Mouse (Mus musculus) embryonic facial prominence, embryonic 11.5 days (tissue): ENCODE results near the gene Ak6. TPM values are rescaled to one million over a fixed set of nuclear protein-coding genes. Genes with fewer than 3 reads are reported as not detected.

Source experiments
- ATAC-seq: fragments of 200-750 bp; cut with Nextera tagmentation; replicated peaks from 2 replicates; pipeline ENCODE4 v1.8.0; 2017; ENCODE audit warnings: low read depth; ENCODE audit not compliant: insufficient number of reproducible peaks, low FRiP score, low TSS enrichment
- DNase-seq: peaks from one replicate; pipeline ENCODE4 v3.0.0-alpha.2; 2015; ENCODE audit warnings: low spot score
- H3K27ac ChIP-seq: fragments of 300-500 bp; sonication (generic); replicated peaks from 2 replicates; pipeline ENCODE4 v1.5.1; 2014; ENCODE audit warnings: mild to moderate bottlenecking, low read depth, low read length, control low read depth
- H3K27me3 ChIP-seq: fragments of 300-500 bp; sonication (generic); 2 replicates; pipeline ENCODE4 v1.6.1; 2014; ENCODE audit warnings: mild to moderate bottlenecking, low read length, moderate library complexity, mixed read lengths; ENCODE audit not compliant: control insufficient read depth, insufficient read depth
- H3K36me3 ChIP-seq: fragments of 300-500 bp; sonication (generic); replicated peaks from 2 replicates; pipeline ENCODE4 v1.6.1; 2014; ENCODE audit warnings: low read depth, mild to moderate bottlenecking, low read length, moderate library complexity, mixed read lengths; ENCODE audit not compliant: control insufficient read depth, insufficient read depth
- H3K4me1 ChIP-seq: fragments of 300-500 bp; sonication (generic); 2 replicates; pipeline ENCODE4 v1.6.1; 2014; ENCODE audit warnings: low read length, mixed read lengths; ENCODE audit not compliant: control insufficient read depth, insufficient read depth
- H3K4me2 ChIP-seq: fragments of 300-500 bp; sonication (generic); 2 replicates; pipeline ENCODE4 v1.6.1; 2014; ENCODE audit warnings: low read depth, mild to moderate bottlenecking, control low read depth, low read length, moderate library complexity
- H3K4me3 ChIP-seq: fragments of 300-500 bp; sonication (generic); 2 replicates; pipeline ENCODE4 v1.5.1; 2014; ENCODE audit warnings: low read depth, low read length, control low read depth
- H3K9ac ChIP-seq: fragments of 300-500 bp; sonication (generic); replicated peaks from 2 replicates; pipeline ENCODE4 v1.6.1; 2014; ENCODE audit warnings: mild to moderate bottlenecking, control low read depth, low read length
- H3K9me3 ChIP-seq: fragments of 300-500 bp; sonication (generic); replicated peaks from 2 replicates; pipeline ENCODE4 v1.6.1; 2016; ENCODE audit warnings: mild to moderate bottlenecking, low read length, inconsistent platforms, mixed read lengths; ENCODE audit not compliant: control insufficient read depth
- WGBS: fragments of 180-500 bp; shearing (Covaris S2); extraction: QIAGEN DNeasy Blood & Tissue Kit; methylation state at CpG from one replicate; pipeline ENCODE4 v1.1.7; 2014; 5-methylcytosine and 5-hydroxymethylcytosine counted together
- polyA plus RNA-seq: library from polyadenylated mRNA; unstranded; fragments of >200 nt; fragmentation: Nextera tagmentation; extraction: Ambion mirVana; gene quantifications from 2 replicates; pipeline ENCODE4 v1.2.1, GENCODE M21; 2014

The Ak6 gene
- polyA plus RNA-seq: 357 and 362 TPM in 2 replicates

- under 1% methylated on average over 55 of the region's 73 CpGs for WGBS
- peaks cover 2% of the 10 kb centered on the region; the same call in 1 of the 2 replicates for H3K4me1 ChIP-seq
- ATAC-seq: peak; percentile 97
Observed at GRCm38 (mm10) chr13:100650550-100651438, at the start of gene Ak6, which contains the start of gene Rad17. Gene Ak6, plus strand, starts transcription at chr13:100650979. Gene Rad17, minus strand, starts transcription at chr13:100651051.

GRCm38 (mm10) chr13:100601034-100601433 lies 49.7 kb upstream of the Ak6 start:
- Histone ChIP-seq H3K4me2 (no peak overlapping the region), H3K27ac (no peak overlapping the region), H3K9ac (no peak overlapping the region), H3K4me3 (no peak overlapping the region), H3K36me3 (no peaks in the 10 kb centered on the region), H3K9me3 (no peaks in the 10 kb centered on the region), H3K27me3 (no peaks in the 10 kb centered on the region), H3K4me1 (no peaks in the 10 kb centered on the region)
- DNase-seq (no peak), ATAC-seq (no peak)
- 59% methylated on average over 8 of the region's 8 CpGs for WGBS

More at GRCm38 (mm10) chr13:100650550-100651438, at the start of gene Ak6, which contains the start of gene Rad17:
- Histone ChIP-seq H3K36me3 (no peaks in the 10 kb centered on the region), H3K9ac (peak within 1 kb of the TSS; percentile 86), H3K27ac (peak within 1 kb of the TSS; percentile 90), H3K4me2 (peak within 1 kb of the TSS; percentile 77), H3K4me3 (peak within 1 kb of the TSS; percentile 82), H3K9me3 (no peaks in the 10 kb centered on the region), H3K27me3 (no peaks in the 10 kb centered on the region)
- DNase-seq: peak; percentile 93

GRCm38 (mm10) chr13:100602239-100602902 lies 48.4 kb upstream of the Ak6 start:
- DNase-seq (no peak), ATAC-seq (0 out of 2 replicates have a peak, but pooled peaks have one; percentile 29)
- no peaks in the 10 kb centered on the region for H3K36me3 ChIP-seq
- H3K9me3 ChIP-seq: no peaks in the 10 kb centered on the region
- H3K27me3 ChIP-seq: no peaks in the 10 kb centered on the region
- H3K9ac ChIP-seq: no peak overlapping the region
- H3K4me2 ChIP-seq: no peak overlapping the region
- H3K4me1 ChIP-seq: no peaks in the 10 kb centered on the region
- H3K4me3 ChIP-seq: no peak overlapping the region
- 71% methylated on average over 5 of the region's 5 CpGs for WGBS
- H3K27ac ChIP-seq: no peak overlapping the region

- DNase-seq (no peak), ATAC-seq (no peak)
- H3K4me1 ChIP-seq: no peaks in the 10 kb centered on the region
- H3K36me3 ChIP-seq: no peaks in the 10 kb centered on the region
- no peaks in the 10 kb centered on the region; the same call in 1 of the 2 replicates for H3K9me3 ChIP-seq
- WGBS: 87% methylated on average over 10 of the region's 10 CpGs
- H3K4me2 ChIP-seq: no peak overlapping the region
- no peaks in the 10 kb centered on the region for H3K27me3 ChIP-seq
- H3K4me3 ChIP-seq: no peak overlapping the region
- H3K9ac ChIP-seq: no peak overlapping the region
- H3K27ac ChIP-seq: no peak overlapping the region
Observed at GRCm38 (mm10) chr13:100603031-100603737, 47.6 kb upstream of the Ak6 start.

- H3K4me2 ChIP-seq: no peak overlapping the region
- no peak for ATAC-seq
- no peaks in the 10 kb centered on the region for H3K4me1 ChIP-seq
- H3K36me3 ChIP-seq: no peaks in the 10 kb centered on the region
- no peak overlapping the region for H3K27ac ChIP-seq
- H3K27me3 ChIP-seq: no peaks in the 10 kb centered on the region
- H3K4me3 ChIP-seq: no peak overlapping the region
- H3K9ac ChIP-seq: no peak overlapping the region
- no peak for DNase-seq
- WGBS: 87% methylated on average over 11 of the region's 11 CpGs
- no peaks in the 10 kb centered on the region; the same call in 1 of the 2 replicates for H3K9me3 ChIP-seq
Observed at GRCm38 (mm10) chr13:100603738-100604095, 47.1 kb upstream of the Ak6 start.

GRCm38 (mm10) chr13:100605845-100606244 lies 44.9 kb upstream of the Ak6 start:
- Histone ChIP-seq H3K27me3 (no peaks in the 10 kb centered on the region), H3K4me3 (no peak overlapping the region), H3K4me1 (no peaks in the 10 kb centered on the region), H3K36me3 (no peaks in the 10 kb centered on the region), H3K9me3 (no peaks in the 10 kb centered on the region; the same call in 1 of the 2 replicates), H3K4me2 (no peak overlapping the region), H3K27ac (no peak overlapping the region), H3K9ac (no peak overlapping the region)
- DNase-seq (no peak), ATAC-seq (no peak)
- 73% methylated on average over 1 of the region's 1 CpGs for WGBS

- 85% methylated on average over 8 of the region's 8 CpGs for WGBS
- no peaks in the 10 kb centered on the region; the same call in 1 of the 2 replicates for H3K9me3 ChIP-seq
- no peak overlapping the region for H3K4me2 ChIP-seq
- ATAC-seq (no peak), DNase-seq (no peak)
- no peak overlapping the region for H3K4me3 ChIP-seq
- no peak overlapping the region for H3K9ac ChIP-seq
- no peaks in the 10 kb centered on the region for H3K36me3 ChIP-seq
- H3K27ac ChIP-seq: no peak overlapping the region
- H3K4me1 ChIP-seq: no peaks in the 10 kb centered on the region
- no peaks in the 10 kb centered on the region for H3K27me3 ChIP-seq
Observed at GRCm38 (mm10) chr13:100607756-100608155, 43.0 kb upstream of the Ak6 start.
